In the genomic region with DNA sequence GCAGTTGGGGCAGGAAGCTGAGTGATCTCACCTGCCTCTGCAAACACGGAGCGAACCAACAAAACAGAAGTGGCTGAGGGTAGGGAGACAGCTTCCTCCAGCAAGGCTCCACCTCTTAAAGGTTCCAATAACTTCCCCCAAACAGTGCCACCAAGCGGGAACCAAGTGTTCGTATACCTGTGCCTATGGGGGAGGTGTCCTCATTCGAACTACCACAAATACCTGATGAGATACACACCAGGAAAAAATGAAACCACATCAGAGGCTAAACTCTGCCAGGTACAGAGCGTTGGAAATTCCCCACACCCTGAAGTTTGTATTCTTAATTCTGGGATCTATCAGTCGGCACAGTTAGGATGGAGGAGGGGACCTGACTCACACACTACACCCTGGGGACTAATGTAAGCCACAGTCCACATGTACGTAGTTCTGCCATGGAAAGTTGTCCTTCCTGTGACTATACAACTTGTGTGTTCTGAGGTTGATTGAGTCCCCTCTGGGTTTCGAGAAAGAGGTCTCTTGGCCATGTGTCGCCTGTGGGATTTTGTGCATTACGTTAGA, we compare ENCODE assay signal across 13 mouse cellular contexts.
DNase-seq lines count a peak whose midpoint lies in the region; ATAC-seq lines count a peak whose summit lies in the region.
"Had no signal": no experiment of that assay in that cellular context is flagged by ENCODE, and none has a peak within 500 bp of the region (broad histone marks: within the 10 kb centered on the region; RNA-seq: fewer than 3 reads in every experiment).

No protein-coding gene starts in this region.

- DNase-seq in lung, postnatal 36 days: peak; percentile 28
- no peak for DNase-seq in lung, postnatal 25 days (ENCODE audit: low spot score)
- peak; percentile 45 to 65 for DNase-seq in thymus, postnatal 36 days
- DNase-seq in layer of hippocampus, adult 18-20 months (ENCODE audit: low spot score in 2 of 2): no peak
- DNase-seq in cerebellum, adult 18-20 months: no peak
- DNase-seq: adrenal gland, postnatal 25 days; cerebellum, postnatal 25 days; gastrocnemius, postnatal 25 days; lung, postnatal 4 days had no signal

- peak; percentile 48 for ATAC-seq in activated CD4-positive, CD25-positive, alpha-beta regulatory T cell, adult 4 months
- peak; percentile 42 for ATAC-seq in neutrophil, adult 5-6 weeks (ENCODE audit: extremely low read depth, insufficient number of reproducible peaks, low FRiP score, poor library complexity, severe bottlenecking)
- no peak for ATAC-seq in frontal cortex, adult (ENCODE audit: low TSS enrichment)
- ATAC-seq: intestine, embryonic 16.5 days had no signal

Comparison
In these comparisons a context has a peak if more than half of its experiments do, and no peak if none do; other contexts are left out.
1. DNase-seq: peak in lung, postnatal 36 days (single experiment) and thymus, postnatal 36 days (2 of 2); none in lung, postnatal 25 days (single experiment), layer of hippocampus, adult 18-20 months (0 of 2) and cerebellum, adult 18-20 months (0 of 2).